Mouse (Mus musculus): ENCODE measurements around the gene Rbbp8nl.

DNA sequence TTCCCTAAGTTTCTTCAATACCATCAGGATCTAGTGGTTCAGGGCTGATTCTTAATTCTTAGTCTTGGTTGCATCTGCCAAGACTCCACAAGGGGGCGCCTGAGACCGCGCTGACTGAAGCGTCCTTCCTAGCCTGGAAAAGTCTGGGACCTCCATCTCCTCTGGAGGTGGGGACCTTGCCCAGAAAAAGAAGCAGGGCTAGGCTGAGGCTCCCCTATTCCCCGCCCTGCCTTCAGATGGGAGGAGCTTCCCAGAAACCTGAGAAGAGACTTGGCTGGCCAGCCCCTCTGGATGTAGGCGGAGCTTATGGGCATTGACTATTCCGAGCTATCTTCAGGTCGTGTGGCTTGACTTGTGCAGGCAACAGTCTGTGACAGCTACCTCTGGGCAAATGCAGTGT is 13.8 kb downstream of the Rbbp8nl start:
- peak; percentile 75 to 92 (median 87) for TF ChIP-seq CTCF (IDR thresholded peaks at IDR 0.05 in 2 of 3, conservative IDR thresholded peaks at IDR 0.05 in 1 of 3; ENCODE audit: control insufficient read depth in 1 of 3, insufficient read depth in 1 of 3, low read depth in 2 of 3, low read length in 3 of 3, poor library complexity in 1 of 3, severe bottlenecking in 1 of 3)
- TF ChIP-seq CHD2 (IDR thresholded peaks at IDR 0.05; ENCODE audit: low read length): no peak
- TF ChIP-seq MAX (IDR thresholded peaks at IDR 0.05; ENCODE audit: low read length): no peak
- no peak for TF ChIP-seq EP300 (IDR thresholded peaks at IDR 0.05; ENCODE audit: low read depth in 1 of 2, low read length in 2 of 2)
- no peak for TF ChIP-seq KAT2A (conservative IDR thresholded peaks at IDR 0.05; ENCODE audit: low read depth, low read length)
- TF ChIP-seq TBP (IDR thresholded peaks at IDR 0.05; ENCODE audit: low read depth, low read length): no peak
- TF ChIP-seq MAFK (IDR thresholded peaks at IDR 0.05; ENCODE audit: borderline replicate concordance, low read depth, low read length): no peak
